Mouse (Mus musculus) adrenal gland, adult 10 weeks (tissue): ENCODE measurements around the gene Ppm1d. TPM values are rescaled to one million over a fixed set of nuclear protein-coding genes. Genes with fewer than 3 reads are reported as not detected.

Source experiments
- polyA plus RNA-seq: library from polyadenylated mRNA; stranded (reverse); fragments of 350-450 nt; fragmentation: Illumina TruSeq; extraction: RNeasy Lipid Tissue Mini Kit (QIAGEN cat#74804); gene quantifications from one replicate; pipeline ENCODE4 v1.2.3, GENCODE M21; 2014; ENCODE audit warnings: low read depth, low replicate concordance

Gene Ppm1d
- polyA plus RNA-seq, result 32.2 TPM

DNA sequence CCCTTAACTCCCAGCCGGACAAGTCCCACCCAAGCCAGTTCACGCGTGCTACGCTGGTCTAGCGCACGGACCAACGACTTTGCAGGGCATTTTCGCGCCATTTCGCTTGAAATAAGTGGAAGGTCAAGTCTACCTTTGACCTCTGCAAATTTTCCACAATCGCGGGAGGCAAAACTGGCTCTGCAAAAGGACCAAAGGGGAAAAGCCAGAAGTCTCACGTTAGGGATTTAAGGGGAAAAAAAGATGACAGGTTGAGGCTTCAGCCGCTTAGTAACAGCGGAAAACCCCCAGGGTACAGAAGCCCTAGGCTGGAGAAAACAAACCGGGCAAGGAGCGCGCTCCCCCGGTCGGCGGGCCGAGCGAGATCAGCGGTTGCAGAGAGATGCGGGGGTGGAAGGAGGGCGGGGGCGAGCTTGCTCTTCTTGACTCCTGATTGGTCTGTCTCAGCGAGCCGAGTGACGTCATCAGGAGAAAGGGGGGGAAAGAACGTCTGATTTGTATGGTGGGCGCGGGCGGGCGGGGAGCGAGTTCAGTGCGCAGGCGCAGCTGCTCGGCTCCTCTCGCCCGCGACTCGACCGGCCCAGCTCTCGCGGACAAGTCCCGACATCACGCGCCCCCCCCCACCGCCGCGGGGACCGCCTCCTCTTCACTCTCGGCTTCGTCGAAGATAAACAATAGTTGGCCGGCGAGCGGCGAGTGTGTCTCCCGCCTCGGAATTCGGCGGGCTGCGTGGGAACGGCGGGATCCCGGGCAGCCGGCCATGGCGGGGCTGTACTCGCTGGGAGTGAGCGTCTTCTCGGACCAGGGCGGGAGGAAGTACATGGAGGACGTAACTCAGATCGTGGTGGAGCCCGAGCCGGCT is at the start of gene Ppm1d:
Gene Ppm1d (plus strand): TSS at position 532 of the 862 bp plus-strand sequence.

GRCm38 (mm10) chr11:85352539-85353380 is 41.7 kb downstream of the Ppm1d start, which contains the start of gene Bcas3:
Gene Bcas3, plus strand, starts transcription at chr11:85353167.

Other genes starting within 250 kb of the Ppm1d start
- 117 TPM for gene Usp32, start 171.1 kb upstream of the Ppm1d start, polyA plus RNA-seq
- gene 1700125H20Rik, start 140.8 kb upstream of the Ppm1d start, polyA plus RNA-seq, result 1.0 TPM
- 110 TPM for gene Appbp2, start 76.1 kb upstream of the Ppm1d start, polyA plus RNA-seq
- 12.4 TPM for gene Bcas3, start 41.9 kb downstream of the Ppm1d start, polyA plus RNA-seq